Mouse (Mus musculus) layer of hippocampus, adult 2 months (tissue): ENCODE measurements around the gene Wnt2b. TPM values are rescaled to one million over a fixed set of nuclear protein-coding genes. Genes with fewer than 3 reads are reported as not detected.

ENCODE experiments used
- DNase-seq, 2 experiments: peaks; one replicate each; pipeline ENCODE4 v3.0.0; 2022; ENCODE audit warnings: low spot score in 2 of 2
- H3K27ac ChIP-seq: fragments of 200-600 bp; 2 replicates; pipeline ENCODE4 v1.8.1; 2022
- H3K4me3 ChIP-seq: fragments of 200-600 bp; 2 replicates; pipeline ENCODE4 v1.8.1; 2022; ENCODE audit warnings: mild to moderate bottlenecking
- CTCF ChIP-seq: fragments of 200-600 bp; conservative IDR thresholded peaks from 2 replicates; pipeline ENCODE4 v1.8.1; 2022; ENCODE audit warnings: antibody characterized with exemption, mild to moderate bottlenecking, moderate library complexity
- total RNA-seq, 2 experiments: library from RNA; stranded (reverse); gene quantifications; 2 replicates each; pipeline ENCODE4 v1.2.3; 2021

The Wnt2b gene
- total RNA-seq, 2 experiments from 2014 or later = 0.41 to 0.47 TPM

DNA sequence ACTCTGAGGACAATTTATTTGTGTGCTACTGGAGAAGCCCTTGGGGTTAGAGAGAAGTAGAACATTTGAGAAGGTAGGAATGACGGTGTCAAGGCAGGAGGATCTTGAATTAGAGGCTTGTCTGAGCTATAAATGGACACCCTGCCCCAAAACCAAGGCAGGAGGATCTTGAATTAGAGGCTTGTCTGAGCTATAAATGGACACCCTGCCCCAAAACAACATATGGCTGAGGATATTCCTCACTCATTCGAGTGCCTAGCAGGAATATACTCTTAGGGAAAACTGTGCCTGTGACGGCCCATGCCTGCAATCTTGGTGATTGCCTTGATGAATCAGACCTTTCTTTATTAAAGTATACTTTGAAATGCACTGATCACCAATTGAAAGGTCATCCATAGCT lies 55.7 kb downstream of the Wnt2b start:
- no peak overlapping the region for H3K4me3 ChIP-seq
- no peak for DNase-seq
- no peak for TF ChIP-seq CTCF

DNA sequence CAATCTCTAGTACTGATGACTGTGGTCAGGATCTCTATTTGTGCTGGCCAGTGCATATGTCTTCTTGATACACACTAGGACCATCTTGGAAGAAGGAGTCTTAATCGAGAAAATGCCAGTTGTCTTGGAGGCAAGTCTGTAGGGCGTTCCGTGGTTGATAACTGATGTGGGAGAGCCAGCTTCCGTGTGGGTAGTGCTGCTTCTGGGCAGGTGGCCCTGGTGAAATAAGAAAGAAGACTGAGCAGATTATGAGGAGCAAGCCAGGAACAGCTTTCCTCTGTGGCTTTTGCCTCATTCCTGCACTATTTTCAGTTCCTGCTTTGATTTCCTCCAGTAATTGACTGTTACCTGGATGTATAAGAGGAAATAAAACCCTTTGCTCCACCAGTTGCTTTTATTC lies 56.3 kb downstream of the Wnt2b start:
- H3K4me3 ChIP-seq = no peak overlapping the region
- no peak for TF ChIP-seq CTCF
- DNase-seq = no peak
- no peak overlapping the region for H3K27ac ChIP-seq

More for the DNA sequence above, 55.7 kb downstream of the Wnt2b start:
- no peak overlapping the region for H3K27ac ChIP-seq

DNA sequence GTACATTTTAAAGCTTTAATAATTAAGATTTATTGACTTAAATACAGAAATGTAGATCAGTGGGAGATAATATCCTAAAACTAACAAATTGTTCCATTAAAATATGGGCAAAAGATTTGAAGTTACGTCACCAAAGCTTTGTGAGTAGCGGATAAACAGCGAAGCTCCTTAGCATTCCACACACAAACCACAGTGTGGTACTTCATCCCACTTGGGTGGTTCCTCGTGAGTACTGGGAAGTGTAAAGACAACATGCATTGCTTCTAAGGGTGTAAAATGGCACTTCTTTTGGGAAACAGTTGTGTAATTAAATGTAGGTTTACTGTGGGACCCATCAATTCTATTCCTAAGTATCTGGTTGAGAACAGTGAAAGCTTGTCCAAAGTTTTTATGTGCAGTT lies 60.6 kb downstream of the Wnt2b start:
- H3K27ac ChIP-seq = no peak overlapping the region
- TF ChIP-seq CTCF = no peak
- no peak overlapping the region for H3K4me3 ChIP-seq
- DNase-seq = no peak

DNA sequence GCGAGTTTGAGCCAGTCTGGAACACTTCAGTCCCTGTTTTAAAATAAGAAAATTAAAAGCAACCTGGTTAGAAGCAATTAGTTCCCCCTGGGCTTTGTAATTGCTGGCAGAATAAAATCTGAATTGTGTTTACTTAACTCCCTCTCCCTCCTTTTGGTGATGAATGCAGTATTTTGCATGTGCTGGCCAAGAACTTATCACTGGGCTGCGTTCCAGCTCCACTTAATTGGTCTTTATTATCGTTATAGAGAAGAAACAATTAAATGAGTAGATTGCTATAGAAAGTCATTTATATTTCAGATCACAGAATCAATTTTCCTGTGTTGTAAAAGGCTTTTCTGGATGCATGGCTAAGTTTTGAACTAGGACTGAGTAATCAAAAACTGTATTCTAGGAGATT lies 65.6 kb downstream of the Wnt2b start:
- Histone ChIP-seq H3K27ac (no peak overlapping the region), H3K4me3 (no peak overlapping the region)
- no peak for TF ChIP-seq CTCF
- no peak for DNase-seq

Other genes with a start within 250 kb of the Wnt2b start
- under 1 TPM in 1 of 2 experiments, not detected in 1; 0.46 TPM for gene Ppm1j, start 180.9 kb downstream of the Wnt2b start, total RNA-seq
- not detected for gene Fam19a3, start 180.1 kb downstream of the Wnt2b start, total RNA-seq
- 10 to 100 TPM; 22.8 to 24.9 TPM for gene Rhoc, start 173.5 kb downstream of the Wnt2b start, total RNA-seq
- 10 to 100 TPM; 10.2 to 11.0 TPM for gene Mov10, start 143.4 kb downstream of the Wnt2b start, total RNA-seq
- gene St7l, start 97.9 kb downstream of the Wnt2b start, total RNA-seq = 10 to 100 TPM; 34.8 to 40.1 TPM
- 10 to 100 TPM; 34.2 to 39.5 TPM for gene Capza1, start 97.4 kb downstream of the Wnt2b start, total RNA-seq
- 10 to 100 TPM; 21.1 to 25.4 TPM for gene Cttnbp2nl, start 91.2 kb upstream of the Wnt2b start, total RNA-seq
- not detected for gene 4930564D02Rik, start 104.9 kb upstream of the Wnt2b start, total RNA-seq